Mouse (Mus musculus) myocyte (in vitro differentiated cells): ENCODE data around the gene Jup. TPM values are rescaled to one million over a fixed set of nuclear protein-coding genes. Genes with fewer than 3 reads are reported as not detected.

ENCODE experiments used
- H3K27me3 ChIP-seq: one replicate; pipeline ENCODE4 v1.6.1; 2011; ENCODE audit not compliant: control insufficient read depth, insufficient read depth, insufficient read length
- H3K36me3 ChIP-seq: one replicate; pipeline ENCODE4 v1.6.1; 2011; ENCODE audit not compliant: control insufficient read depth, insufficient read depth
- H3K4me2 ChIP-seq: one replicate; pipeline ENCODE4 v1.6.1; 2011; ENCODE audit warnings: low read depth, control low read depth
- H3K4me3 ChIP-seq: one replicate; pipeline ENCODE4 v1.5.1; 2011; ENCODE audit warnings: mild to moderate bottlenecking, control low read depth, moderate library complexity
- H3K79me2 ChIP-seq: one replicate; pipeline ENCODE4 v1.6.1; 2011; ENCODE audit not compliant: control insufficient read depth, insufficient read depth
- H3ac ChIP-seq: one replicate; pipeline ENCODE4 v1.6.1; 2011; ENCODE audit not compliant: control insufficient read depth, insufficient read length
- CEBPB ChIP-seq: IDR thresholded peaks from 2 replicates; pipeline ENCODE4 v1.6.1; 2011; ENCODE audit warnings: mild to moderate bottlenecking, moderate library complexity; ENCODE audit not compliant: poor library complexity, insufficient read depth, severe bottlenecking
- E2F4 ChIP-seq: IDR thresholded peaks from one replicate; pipeline ENCODE4 v1.6.1; 2011; ENCODE audit warnings: mild to moderate bottlenecking, control low read depth, moderate library complexity; ENCODE audit not compliant: insufficient read depth
- MAX ChIP-seq: IDR thresholded peaks from one replicate; pipeline ENCODE4 v1.6.1; 2011; ENCODE audit warnings: low read depth, mild to moderate bottlenecking, control low read depth
- MYOD1 ChIP-seq, 3 experiments: IDR thresholded peaks; one replicate each; pipeline ENCODE4 v1.6.1; 2011; ENCODE audit warnings: control low read depth in 2 of 3, low read depth in 2 of 3, mild to moderate bottlenecking in 2 of 3, moderate library complexity in 1 of 3; ENCODE audit not compliant: insufficient read length in 2 of 3, control insufficient read depth in 1 of 3
- MYOG ChIP-seq, 3 experiments: IDR thresholded peaks; one replicate each; pipeline ENCODE4 v1.6.1; 2011; ENCODE audit warnings: control low read depth in 2 of 3, low read depth in 2 of 3, mild to moderate bottlenecking in 2 of 3; ENCODE audit not compliant: insufficient read length in 2 of 3, control insufficient read depth in 1 of 3, insufficient read depth in 1 of 3
- POLR2A ChIP-seq: IDR thresholded peaks from one replicate; pipeline ENCODE4 v1.6.1; 2011; ENCODE audit warnings: low read depth, mild to moderate bottlenecking, control low read depth, moderate library complexity; ENCODE audit not compliant: insufficient read length
- POLR2AphosphoS2 ChIP-seq: IDR thresholded peaks from one replicate; pipeline ENCODE4 v1.6.1; 2011; ENCODE audit warnings: low read depth, control low read depth; ENCODE audit not compliant: insufficient read length
- REST ChIP-seq: IDR thresholded peaks from one replicate; pipeline ENCODE4 v1.6.1; 2011; ENCODE audit warnings: mild to moderate bottlenecking, control low read depth, moderate library complexity; ENCODE audit not compliant: insufficient read depth, insufficient read length
- SRF ChIP-seq: IDR thresholded peaks from one replicate; pipeline ENCODE4 v1.6.1; 2011; ENCODE audit warnings: low read depth; ENCODE audit not compliant: control insufficient read depth, insufficient read length
- TCF12 ChIP-seq: IDR thresholded peaks from one replicate; pipeline ENCODE4 v1.6.1; 2011; ENCODE audit warnings: mild to moderate bottlenecking, control low read depth; ENCODE audit not compliant: poor library complexity, insufficient read depth, severe bottlenecking
- TCF3 ChIP-seq: IDR thresholded peaks from one replicate; pipeline ENCODE4 v1.6.1; 2011; ENCODE audit warnings: low read depth, control low read depth; ENCODE audit not compliant: insufficient read length
- USF1 ChIP-seq: IDR thresholded peaks from one replicate; pipeline ENCODE4 v1.6.1; 2011; ENCODE audit warnings: low read depth, mild to moderate bottlenecking, control low read depth, moderate library complexity
- polyA plus RNA-seq: library from polyadenylated mRNA; unstranded; fragments of >200 nt; fragmentation: generic; extraction: Trizol; gene quantifications from one replicate; pipeline ENCODE4 v1.2.1, GENCODE M21; 2012; ENCODE audit warnings: missing spikeins

Gene Jup
- polyA plus RNA-seq, 1 experiment = 161 TPM

GRCm38 (mm10) chr11:100414021-100414913, 16.7 kb upstream of the Jup start, which contains the start of gene P3h4:
P3h4 (minus strand) TSS chr11:100414836.
- Histone ChIP-seq H3ac (peak within 1 kb of the TSS; percentile 87), H3K79me2 (peaks cover 68% of the 10 kb centered on the region), H3K27me3 (no peaks in the 10 kb centered on the region), H3K4me2 (peak within 1 kb of the TSS; percentile 99), H3K36me3 (peaks cover 14% of the 10 kb centered on the region), H3K4me3 (peak within 1 kb of the TSS; percentile 61)
- no peak for TF ChIP-seq CEBPB
- TF ChIP-seq POLR2A = peak; percentile 85
- TF ChIP-seq POLR2AphosphoS2 = peak; percentile 69
- TF ChIP-seq USF1 = no peak
- TF ChIP-seq E2F4 = peak; percentile 15
- TF ChIP-seq MAX = no peak
- no peak for TF ChIP-seq TCF12
- TF ChIP-seq TCF3 = no peak
- peak in 2 of 3 experiments; percentile 69 to 80 for TF ChIP-seq MYOG (IDR thresholded peaks at IDR 0.05; ENCODE audit: control insufficient read depth in 1 of 3, insufficient read depth in 1 of 3, insufficient read length in 2 of 3, low read depth in 2 of 3)
- TF ChIP-seq REST = no peak
- TF ChIP-seq SRF = no peak
- TF ChIP-seq MYOD1 (IDR thresholded peaks at IDR 0.05; ENCODE audit: control insufficient read depth in 1 of 3, insufficient read length in 2 of 3, low read depth in 2 of 3) = peak in 1 of 3 experiments; percentile 74

GRCm38 (mm10) chr11:100413541-100413940, 16.0 kb upstream of the Jup start:
- Histone ChIP-seq H3K4me3 (peak overlapping the region; percentile 61), H3ac (peak overlapping the region; percentile 87), H3K36me3 (peaks cover 14% of the 10 kb centered on the region), H3K4me2 (peak overlapping the region; percentile 88), H3K27me3 (no peaks in the 10 kb centered on the region), H3K79me2 (peaks cover 61% of the 10 kb centered on the region)
- TF ChIP-seq MYOD1 (IDR thresholded peaks at IDR 0.05; ENCODE audit: control insufficient read depth in 1 of 3, insufficient read length in 2 of 3, low read depth in 2 of 3) (no peak), REST (no peak), TCF3 (no peak), MAX (no peak), MYOG (IDR thresholded peaks at IDR 0.05; ENCODE audit: control insufficient read depth in 1 of 3, insufficient read depth in 1 of 3, insufficient read length in 2 of 3, low read depth in 2 of 3) (no peak), POLR2A (no peak)

- no peaks in the 10 kb centered on the region for H3K27me3 ChIP-seq
- TF ChIP-seq TCF12 = no peak
- peak; percentile 25 for TF ChIP-seq POLR2A
- peak; percentile 56 for TF ChIP-seq POLR2AphosphoS2
- peak; percentile 74 for TF ChIP-seq SRF
- TF ChIP-seq MYOG (IDR thresholded peaks at IDR 0.05; ENCODE audit: control insufficient read depth in 1 of 3, insufficient read depth in 1 of 3, insufficient read length in 2 of 3, low read depth in 2 of 3) = peak in 1 of 3 experiments; percentile 7
- peak overlapping the region; percentile 88 for H3K4me2 ChIP-seq
- H3K36me3 ChIP-seq = peaks cover 14% of the 10 kb centered on the region
- peak overlapping the region; percentile 87 for H3ac ChIP-seq
- H3K4me3 ChIP-seq = peak overlapping the region; percentile 61
- H3K79me2 ChIP-seq = peaks cover 44% of the 10 kb centered on the region
Observed at GRCm38 (mm10) chr11:100411736-100412135, 14.2 kb upstream of the Jup start.

- TF ChIP-seq MYOG (IDR thresholded peaks at IDR 0.05; ENCODE audit: control insufficient read depth in 1 of 3, insufficient read depth in 1 of 3, insufficient read length in 2 of 3, low read depth in 2 of 3) (no peak), MAX (no peak), USF1 (no peak), TCF12 (no peak), POLR2AphosphoS2 (peak; percentile 46)
- no peak overlapping the region for H3K4me2 ChIP-seq
- H3K79me2 ChIP-seq = peaks cover 28% of the 10 kb centered on the region
- no peaks in the 10 kb centered on the region for H3K27me3 ChIP-seq
- no peak overlapping the region for H3K4me3 ChIP-seq
- no peak overlapping the region for H3ac ChIP-seq
- peaks cover 14% of the 10 kb centered on the region for H3K36me3 ChIP-seq
Observed at GRCm38 (mm10) chr11:100409686-100410085, 12.1 kb upstream of the Jup start.

- H3ac ChIP-seq = no peak overlapping the region
- TF ChIP-seq TCF12 (no peak), MAX (no peak), SRF (no peak), MYOD1 (IDR thresholded peaks at IDR 0.05; ENCODE audit: control insufficient read depth in 1 of 3, insufficient read length in 2 of 3, low read depth in 2 of 3) (peak in 1 of 3 experiments; percentile 40), REST (no peak), USF1 (no peak), MYOG (IDR thresholded peaks at IDR 0.05; ENCODE audit: control insufficient read depth in 1 of 3, insufficient read depth in 1 of 3, insufficient read length in 2 of 3, low read depth in 2 of 3) (peak in 1 of 3 experiments; percentile 17)
- peaks cover 14% of the 10 kb centered on the region for H3K36me3 ChIP-seq
- peaks cover 26% of the 10 kb centered on the region for H3K79me2 ChIP-seq
- no peak overlapping the region for H3K4me3 ChIP-seq
- no peaks in the 10 kb centered on the region for H3K27me3 ChIP-seq
- H3K4me2 ChIP-seq = no peak overlapping the region
Observed at GRCm38 (mm10) chr11:100408835-100409462, 11.4 kb upstream of the Jup start.
